Mouse (Mus musculus) liver, adult 2 months (tissue): ENCODE data around the gene Nudt7. TPM values are rescaled to one million over a fixed set of nuclear protein-coding genes. Genes with fewer than 3 reads are reported as not detected.

Source experiments
- DNase-seq: peaks from one replicate; pipeline ENCODE4 v3.0.0-alpha.2; 2011; ENCODE audit warnings: low read depth, low spot score; ENCODE audit errors: extremely low read depth
- H3K27ac ChIP-seq: fragments of 200-500 bp; replicated peaks from 2 replicates; pipeline ENCODE4 v1.5.1; 2012; ENCODE audit warnings: low read depth, mild to moderate bottlenecking, control low read depth, inconsistent platforms, low read length; ENCODE audit not compliant: insufficient read depth
- H3K27me3 ChIP-seq: fragments of 200-500 bp; 2 replicates; pipeline ENCODE4 v1.6.1; 2012; ENCODE audit warnings: mild to moderate bottlenecking, moderate library complexity, low read length, inconsistent platforms; ENCODE audit not compliant: control insufficient read depth, insufficient read depth
- H3K36me3 ChIP-seq: fragments of 200-500 bp; 2 replicates; pipeline ENCODE4 v1.6.1; 2012; ENCODE audit warnings: low read length, inconsistent platforms; ENCODE audit not compliant: control insufficient read depth, insufficient read depth
- H3K4me1 ChIP-seq: fragments of 200-500 bp; 2 replicates; pipeline ENCODE4 v1.6.1; 2011; ENCODE audit warnings: low read length; ENCODE audit not compliant: control insufficient read depth, insufficient read depth
- H3K4me3 ChIP-seq: fragments of 200-500 bp; 2 replicates; pipeline ENCODE4 v1.5.1; 2011; ENCODE audit warnings: low read depth, mild to moderate bottlenecking, control low read depth, low read length, moderate library complexity; ENCODE audit not compliant: insufficient read depth
- H3K79me2 ChIP-seq: fragments of 200-500 bp; 2 replicates; pipeline ENCODE4 v1.6.1; 2012; ENCODE audit warnings: inconsistent platforms, mild to moderate bottlenecking, low read length, moderate library complexity; ENCODE audit not compliant: control insufficient read depth, insufficient read depth
- H3K9ac ChIP-seq: fragments of 200-500 bp; 2 replicates; pipeline ENCODE4 v1.6.1; 2012; ENCODE audit warnings: low read depth, mild to moderate bottlenecking, control low read depth, inconsistent platforms, low read length
- CTCF ChIP-seq: fragments of 200-500 bp; IDR thresholded peaks from 2 replicates; pipeline ENCODE4 v1.5.1; 2011; ENCODE audit warnings: low read depth, low read length, control low read depth
- POLR2A ChIP-seq: fragments of 200-500 bp; IDR thresholded peaks from 2 replicates; pipeline ENCODE4 v1.6.1; 2011; ENCODE audit warnings: low read length, control low read depth; ENCODE audit not compliant: insufficient read depth; ENCODE audit errors: extremely low read depth
- WGBS: fragments of 180-500 bp; shearing (Covaris S2); methylation state at CpG from one replicate; pipeline ENCODE4 v1.1.7; 2018; 5-methylcytosine and 5-hydroxymethylcytosine counted together
- polyA plus RNA-seq: library from polyadenylated mRNA; depleted of rRNA; stranded (reverse); fragments of >200 nt; gene quantifications from 2 replicates; pipeline ENCODE4 v1.2.3, GENCODE M21; 2012; rRNA removed
- total RNA-seq: library from RNA; depleted of rRNA; stranded (reverse); fragments of >200 nt; gene quantifications from 2 replicates; pipeline ENCODE4 v1.2.3, GENCODE M21; 2014; rRNA removed

Nudt7 gene
- total RNA-seq (221 and 394 TPM in 2 replicates), polyA plus RNA-seq (233 and 293 TPM in 2 replicates)

DNA sequence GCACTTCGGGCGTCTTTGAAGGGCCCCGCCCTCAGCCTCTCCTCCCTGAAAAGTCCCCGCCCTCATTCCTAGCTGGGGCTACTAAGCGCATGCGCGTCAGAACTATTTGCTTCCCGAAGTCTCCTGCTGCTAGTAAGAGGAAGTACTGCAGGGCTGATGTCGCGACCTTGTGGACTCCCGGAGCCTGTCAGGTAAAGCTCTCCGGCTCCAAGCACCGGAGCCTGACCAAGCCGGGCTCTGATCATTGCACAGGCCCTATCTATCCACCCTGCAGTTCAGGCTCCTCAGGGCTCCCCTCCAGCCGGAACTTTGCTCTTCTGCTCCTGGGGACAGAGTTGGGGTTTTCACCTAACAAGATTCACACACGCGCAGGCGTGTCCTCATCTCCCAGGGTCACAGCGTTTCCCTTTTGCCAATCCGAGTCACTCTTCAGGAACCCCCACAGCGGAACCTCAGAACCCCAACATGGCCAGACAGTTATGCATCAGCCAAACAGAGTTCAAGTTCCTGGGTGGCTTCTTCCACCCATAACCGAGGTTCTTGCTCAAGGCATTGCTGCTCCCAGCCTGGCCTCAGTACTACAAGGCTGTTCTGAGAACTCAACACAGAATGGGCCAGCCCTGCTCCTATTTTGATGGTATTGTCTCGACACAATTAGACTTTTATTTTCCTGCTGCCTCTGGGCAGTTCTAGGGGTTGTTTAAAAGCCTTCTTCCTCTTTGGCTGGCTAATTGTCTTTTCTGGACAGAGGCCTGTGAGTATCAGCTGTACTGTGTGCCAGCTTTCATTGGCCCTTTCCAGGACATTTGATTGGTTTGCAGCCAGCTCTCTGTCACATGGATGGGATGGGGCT is at the start of gene Nudt7:
Gene Nudt7, plus strand, starts transcription at position 48 of the 853 bp plus-strand sequence.
- H3K4me3 ChIP-seq, result peak within 1 kb of the TSS; percentile 73
- H3K9ac ChIP-seq, result peak within 1 kb of the TSS; percentile 76
- under 1% methylated on average over 23 of the region's 23 CpGs for WGBS

DNA sequence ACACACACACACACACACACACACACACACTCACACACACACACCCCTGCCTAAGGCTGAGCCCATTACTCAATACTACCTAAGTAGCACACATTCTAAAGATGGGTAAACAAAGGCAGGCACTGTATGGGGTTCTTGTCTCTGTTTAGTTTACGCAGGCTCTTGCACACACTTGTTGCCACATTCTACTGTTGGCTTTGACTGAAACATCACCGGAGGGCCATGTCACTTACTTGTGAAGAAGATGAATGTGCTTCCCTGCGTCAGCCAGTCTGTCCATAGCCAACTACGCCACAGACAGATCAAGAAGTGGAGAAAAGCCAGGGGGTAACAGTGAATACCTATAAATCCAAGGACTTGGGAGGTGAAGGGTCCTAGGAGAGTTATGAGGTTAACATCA is 45.4 kb upstream of the Nudt7 start:
- 82% methylated on average over 4 of the region's 4 CpGs for WGBS
- H3K4me3 ChIP-seq, result no peak overlapping the region
- TF ChIP-seq CTCF, result no peak
- no peak for TF ChIP-seq POLR2A
- H3K36me3 ChIP-seq, result no peaks in the 10 kb centered on the region
- H3K9ac ChIP-seq, result no peak overlapping the region
- 0 out of 2 replicates have a peak overlapping the region, but pooled peaks have one; percentile 19 for H3K27ac ChIP-seq
- no peak for DNase-seq
- H3K4me1 ChIP-seq, result peaks cover 21% of the 10 kb centered on the region
- H3K79me2 ChIP-seq, result no peaks in the 10 kb centered on the region
- no peaks in the 10 kb centered on the region for H3K27me3 ChIP-seq

More for the DNA sequence above, at the start of gene Nudt7:
- peak; percentile 97 for DNase-seq
- Histone ChIP-seq H3K27ac (peak within 1 kb of the TSS; percentile 95), H3K36me3 (peaks cover 35% of the 10 kb centered on the region), H3K4me1 (peaks cover 25% of the 10 kb centered on the region), H3K27me3 (no peaks in the 10 kb centered on the region), H3K79me2 (peaks cover 30% of the 10 kb centered on the region; the same call in 1 of the 2 replicates)
- TF ChIP-seq POLR2A, result peak; percentile 95
- no peak for TF ChIP-seq CTCF

DNA sequence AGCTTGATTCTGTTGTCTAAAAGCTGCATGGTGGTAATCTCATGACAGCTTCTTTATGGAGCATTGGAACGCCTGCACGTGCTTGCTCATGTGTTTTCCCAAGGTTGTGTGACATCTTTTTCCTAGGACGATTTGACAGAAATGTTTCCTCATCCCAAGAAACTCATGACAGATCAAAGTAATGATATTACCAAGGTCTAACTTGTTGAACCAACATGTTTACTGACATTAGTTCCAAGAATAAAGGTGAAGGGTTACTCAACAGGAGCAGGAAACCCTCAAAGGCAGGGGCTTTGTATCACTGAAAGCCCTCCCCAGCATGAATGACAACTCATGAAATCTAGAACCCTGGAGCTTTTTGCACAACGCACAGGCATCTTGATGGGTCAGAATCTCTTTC is 42.6 kb upstream of the Nudt7 start:
- no peaks in the 10 kb centered on the region for H3K36me3 ChIP-seq
- no peak overlapping the region for H3K9ac ChIP-seq
- 24% methylated on average over 4 of the region's 4 CpGs for WGBS
- no peaks in the 10 kb centered on the region for H3K79me2 ChIP-seq
- H3K4me3 ChIP-seq, result no peak overlapping the region
- DNase-seq, result peak; percentile 86
- H3K27ac ChIP-seq, result peak overlapping the region; percentile 98
- no peak for TF ChIP-seq POLR2A
- TF ChIP-seq CTCF, result no peak
- H3K4me1 ChIP-seq, result peaks cover 32% of the 10 kb centered on the region
- H3K27me3 ChIP-seq, result no peaks in the 10 kb centered on the region

- no peak for TF ChIP-seq POLR2A
- no peak for TF ChIP-seq CTCF
- Histone ChIP-seq H3K9ac (peak overlapping the region; percentile 71), H3K27ac (peak overlapping the region; percentile 99), H3K27me3 (no peaks in the 10 kb centered on the region), H3K4me3 (no peak overlapping the region), H3K4me1 (peaks cover 30% of the 10 kb centered on the region), H3K36me3 (no peaks in the 10 kb centered on the region), H3K79me2 (no peaks in the 10 kb centered on the region)
- 46% methylated on average over 3 of the region's 3 CpGs for WGBS
- DNase-seq, result peak; percentile 94
These were observed 40.0 kb upstream of the Nudt7 start for GRCm38 (mm10) chr8:114093321-114093720.

DNA sequence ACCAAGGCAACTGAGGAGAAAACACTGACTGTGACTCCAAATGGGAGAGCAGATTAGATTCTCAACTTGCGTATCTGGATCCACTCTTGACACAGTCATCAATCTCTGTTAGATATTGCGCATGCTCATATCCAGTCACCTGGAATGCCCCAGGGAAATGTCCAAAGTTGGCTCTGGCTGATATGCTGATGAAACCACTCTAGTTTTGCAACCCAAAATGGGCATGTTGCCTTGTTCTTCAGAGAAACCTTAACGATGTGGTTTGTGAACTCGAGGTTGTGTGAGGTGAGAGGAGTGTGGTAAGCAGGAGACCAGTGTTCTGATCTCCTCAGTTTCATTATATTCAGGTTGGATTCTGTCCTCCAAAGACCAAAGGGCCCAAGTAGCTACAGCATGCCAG is 38.8 kb upstream of the Nudt7 start:
- Histone ChIP-seq H3K27ac (peak overlapping the region; percentile 99), H3K27me3 (no peaks in the 10 kb centered on the region), H3K4me1 (peaks cover 28% of the 10 kb centered on the region), H3K4me3 (no peak overlapping the region), H3K36me3 (no peaks in the 10 kb centered on the region), H3K79me2 (no peaks in the 10 kb centered on the region), H3K9ac (no peak overlapping the region)
- TF ChIP-seq CTCF (no peak), POLR2A (no peak)
- WGBS, result 17% methylated on average over 4 of the region's 4 CpGs
- peak; percentile 100 for DNase-seq
